Comparison of ENCODE assay signal across 25 mouse cellular contexts in genomic region chr9:43050391-43050790, GRCm38 (mm10). TPM values are rescaled to one million over a fixed set of nuclear protein-coding genes. Genes with fewer than 3 reads are reported as not detected.
DNase-seq lines count a peak whose midpoint lies in the region; ATAC-seq and TF ChIP-seq lines count a peak whose summit lies in the region.
"Had no signal": no experiment of that assay in that cellular context is flagged by ENCODE, and none has a peak within 500 bp of the region (broad histone marks: within the 10 kb centered on the region; RNA-seq: fewer than 3 reads in every experiment).

No protein-coding gene starts in this region.

- H3K4me3 ChIP-seq in liver, adult 2 months (ENCODE audit: insufficient read depth, low read depth, low read length) = no peak overlapping the region
- no peak overlapping the region for H3K4me3 ChIP-seq in lung, embryonic 15.5 days
- H3K4me3 ChIP-seq in stomach, postnatal 0 days (ENCODE audit: low read depth, low read length) = no peak overlapping the region
- H3K4me3 ChIP-seq in heart, embryonic 11.5 days (ENCODE audit: low read depth, low read length) = no peak overlapping the region
- H3K4me3 ChIP-seq: embryonic facial prominence, embryonic 12.5 days; embryonic facial prominence, embryonic 15.5 days; gastrocnemius, adult 2 months; heart, embryonic 12.5 days; heart, embryonic 15.5 days; hindbrain, embryonic 10.5 days had no signal

- peak overlapping the region; percentile 35; the same call in 1 of the 2 replicates for H3K27ac ChIP-seq in liver, adult 2 months (replicated peaks; ENCODE audit: insufficient read depth, low read depth, low read length)
- peak overlapping the region; percentile 30 for H3K27ac ChIP-seq in lung, embryonic 15.5 days
- H3K27ac ChIP-seq in stomach, postnatal 0 days (replicated peaks) = 0 out of 2 replicates have a peak overlapping the region, but pooled peaks have one; percentile 49
- no peak overlapping the region for H3K27ac ChIP-seq in heart, embryonic 11.5 days (ENCODE audit: low read depth, low read length)
- H3K27ac ChIP-seq: embryonic facial prominence, embryonic 12.5 days; embryonic facial prominence, embryonic 15.5 days; gastrocnemius, adult 2 months; heart, embryonic 15.5 days; hindbrain, embryonic 10.5 days; hindbrain, embryonic 14.5 days had no signal

- no peaks in the 10 kb centered on the region for H3K27me3 ChIP-seq in liver, adult 2 months (ENCODE audit: control insufficient read depth, insufficient read depth, low read length)
- no peaks in the 10 kb centered on the region for H3K27me3 ChIP-seq in lung, embryonic 15.5 days
- no peaks in the 10 kb centered on the region for H3K27me3 ChIP-seq in stomach, postnatal 0 days (ENCODE audit: control insufficient read depth, insufficient read depth, low read length)
- H3K27me3 ChIP-seq in heart, embryonic 11.5 days (ENCODE audit: control insufficient read depth, insufficient read depth, low read length) = no peaks in the 10 kb centered on the region
- H3K27me3 ChIP-seq: embryonic facial prominence, embryonic 12.5 days; embryonic facial prominence, embryonic 15.5 days; heart, embryonic 12.5 days; heart, embryonic 15.5 days had no signal

- TF ChIP-seq EP300 in stomach, postnatal 0 days (optimal IDR thresholded peaks at IDR 0.05) = no peak

- peak; percentile 85 for DNase-seq in liver, adult 2 months (ENCODE audit: extremely low read depth, low read depth, low spot score)
- no peak for DNase-seq in liver
- no peak for DNase-seq in lung, postnatal 4 days
- peak; percentile 69 for DNase-seq in lung, postnatal 25 days (ENCODE audit: low spot score)
- no peak for DNase-seq in stomach, postnatal 0 days (ENCODE audit: low spot score)
- DNase-seq: adrenal gland, adult 8-10 months; adrenal gland, postnatal 25 days; cerebellum, adult 18-20 months; cerebellum, adult 9-10 months; cerebellum, postnatal 14 days; forebrain, postnatal 0 days; gastrocnemius, adult 2 months; gastrocnemius, postnatal 14 days; heart, postnatal 10 days; heart, postnatal 36 days had no signal

- 79% methylated on average over 2 of the region's 2 CpGs for WGBS in liver, adult 2 months
- 57% methylated on average over 2 of the region's 2 CpGs for WGBS in lung, embryonic 15.5 days
- WGBS in stomach, postnatal 0 days = 57% methylated on average over 2 of the region's 2 CpGs
- 86% methylated on average over 2 of the region's 2 CpGs for WGBS in heart, embryonic 11.5 days (ENCODE audit: insufficient replicate concordance)

- no peak for TF ChIP-seq POLR2A in liver, adult 2 months (IDR thresholded peaks at IDR 0.05; ENCODE audit: extremely low read depth, insufficient read depth, low read length)

- no peaks in the 10 kb centered on the region for H3K9me3 ChIP-seq in lung, embryonic 15.5 days
- no peaks in the 10 kb centered on the region for H3K9me3 ChIP-seq in stomach, postnatal 0 days (ENCODE audit: control insufficient read depth, low read length)
- no peaks in the 10 kb centered on the region for H3K9me3 ChIP-seq in heart, embryonic 11.5 days (replicated peaks; ENCODE audit: control insufficient read depth, low read length)
- H3K9me3 ChIP-seq: embryonic facial prominence, embryonic 12.5 days; embryonic facial prominence, embryonic 15.5 days; heart, embryonic 12.5 days; heart, embryonic 15.5 days had no signal

- no peak overlapping the region for H3K4me2 ChIP-seq in lung, embryonic 15.5 days
- H3K4me2 ChIP-seq in stomach, postnatal 0 days (replicated peaks; ENCODE audit: low read depth) = no peak overlapping the region
- no peak overlapping the region for H3K4me2 ChIP-seq in heart, embryonic 11.5 days
- H3K4me2 ChIP-seq: embryonic facial prominence, embryonic 12.5 days; embryonic facial prominence, embryonic 15.5 days; heart, embryonic 12.5 days; heart, embryonic 15.5 days; hindbrain, embryonic 14.5 days had no signal

- ATAC-seq in lung, embryonic 15.5 days (ENCODE audit: borderline replicate concordance, extremely low read depth, low FRiP score, low TSS enrichment) = no peak
- peak; percentile 71 for ATAC-seq in stomach, postnatal 0 days (ENCODE audit: low FRiP score, low TSS enrichment)
- no peak for ATAC-seq in heart, embryonic 11.5 days (replicated peaks; ENCODE audit: insufficient number of reproducible peaks, low FRiP score, low TSS enrichment)
- ATAC-seq: activated CD4-positive, CD25-positive, alpha-beta regulatory T cell, adult 4 months; forebrain, embryonic 14.5 days; forebrain, postnatal 0 days had no signal

- peaks cover 27% of the 10 kb centered on the region for H3K79me2 ChIP-seq in liver, adult 2 months (ENCODE audit: control insufficient read depth, insufficient read depth, low read length)

- no peak overlapping the region for H3K9ac ChIP-seq in liver, adult 2 months (ENCODE audit: low read depth, low read length)
- H3K9ac ChIP-seq in lung, embryonic 15.5 days = no peak overlapping the region
- no peak overlapping the region for H3K9ac ChIP-seq in stomach, postnatal 0 days (ENCODE audit: low read length)
- no peak overlapping the region for H3K9ac ChIP-seq in heart, embryonic 11.5 days (ENCODE audit: low read depth, low read length)
- H3K9ac ChIP-seq: embryonic facial prominence, embryonic 12.5 days; embryonic facial prominence, embryonic 15.5 days; forebrain, postnatal 0 days; heart, embryonic 12.5 days; heart, embryonic 15.5 days; hindbrain, embryonic 14.5 days had no signal

- H3K4me1 ChIP-seq in liver, adult 2 months (ENCODE audit: control insufficient read depth, insufficient read depth, low read length) = peaks cover 14% of the 10 kb centered on the region
- H3K4me1 ChIP-seq in lung, embryonic 15.5 days = peaks cover 21% of the 10 kb centered on the region
- H3K4me1 ChIP-seq in stomach, postnatal 0 days (replicated peaks; ENCODE audit: control insufficient read depth, insufficient read depth) = 0 out of 2 replicates have a peak, but pooled peaks cover 5% of the 10 kb centered on the region
- H3K4me1 ChIP-seq in heart, embryonic 11.5 days (ENCODE audit: control insufficient read depth, insufficient read depth, low read length) = peaks cover 4% of the 10 kb centered on the region; the same call in 1 of the 2 replicates
- H3K4me1 ChIP-seq: embryonic facial prominence, embryonic 12.5 days; embryonic facial prominence, embryonic 15.5 days; hindbrain, embryonic 10.5 days had no signal

- TF ChIP-seq CTCF in liver, adult 2 months (IDR thresholded peaks at IDR 0.05; ENCODE audit: low read depth, low read length) = no peak
- no peak for TF ChIP-seq CTCF in stomach, postnatal 0 days (IDR thresholded peaks at IDR 0.05; ENCODE audit: low read depth)

- no peaks in the 10 kb centered on the region for H3K36me3 ChIP-seq in liver, adult 2 months (ENCODE audit: control insufficient read depth, insufficient read depth, low read length)
- H3K36me3 ChIP-seq in lung, embryonic 15.5 days = no peaks in the 10 kb centered on the region
- no peaks in the 10 kb centered on the region for H3K36me3 ChIP-seq in stomach, postnatal 0 days (ENCODE audit: control insufficient read depth, insufficient read depth, low read length)
- H3K36me3 ChIP-seq in heart, embryonic 11.5 days (ENCODE audit: control insufficient read depth, insufficient read depth, low read length) = no peaks in the 10 kb centered on the region
- H3K36me3 ChIP-seq: embryonic facial prominence, embryonic 12.5 days; embryonic facial prominence, embryonic 15.5 days; heart, embryonic 12.5 days had no signal

RNA-seq across cellular contexts. Expression of gene Arhgef12, which starts 56.6 kb away (rescaled TPM):
- 62.3 and 77.7 TPM in 2 replicates for total RNA-seq in liver, adult 2 months (2014; rRNA removed)
- 20.8 and 22.9 TPM in 2 replicates for polyA plus RNA-seq in liver, adult 2 months (2012; rRNA removed)
- 12.5 and 14.3 TPM in 2 replicates for polyA plus RNA-seq in lung, embryonic 15.5 days (2015; fragmentation: Nextera tagmentation; extraction: Ambion mirVana)
- polyA plus RNA-seq in stomach, postnatal 0 days (2015; fragmentation: Nextera tagmentation; extraction: Ambion mirVana) = 6.6 and 6.8 TPM in 2 replicates
- 9.6 and 16.8 TPM in 2 replicates for polyA plus RNA-seq in heart, embryonic 11.5 days (2014; fragmentation: Nextera tagmentation; extraction: Ambion mirVana)

Comparison
In these comparisons a context has a peak if more than half of its experiments do, and no peak if none do; other contexts are left out.
1. DNase-seq: peak in liver, adult 2 months (single experiment) and lung, postnatal 25 days (single experiment); none in liver (single experiment), lung, postnatal 4 days (0 of 2) and stomach, postnatal 0 days (single experiment).